In genomic region chr11:95712085-95712562, GRCm38 (mm10) we compare ENCODE assay signal across 1 mouse cellular context.
A peak's percentile ranks its signal among the peaks of the same experiment; 100 is the strongest.
TF ChIP-seq lines count a peak whose summit lies in the region.

No protein-coding gene starts in this region.

TF ChIP-seq in MEL, 35 proteins besides CTCF, POLR2A, EP300 and RAD21 (continued from another document):
- TF ChIP-seq RCOR1 (IDR thresholded peaks at IDR 0.05; ENCODE audit: low read depth, low read length), result no peak
- TF ChIP-seq MYB (IDR thresholded peaks at IDR 0.05; ENCODE audit: low read depth, low read length), result no peak
- TF ChIP-seq MAZ (IDR thresholded peaks at IDR 0.05; ENCODE audit: low read depth, low read length), result no peak; the same call in 1 of the 2 replicates
- TF ChIP-seq ZKSCAN1 (IDR thresholded peaks at IDR 0.05; ENCODE audit: low read depth, low read length), result no peak
- no peak for TF ChIP-seq JUND (IDR thresholded peaks at IDR 0.05; ENCODE audit: low read depth, low read length)
- no peak for TF ChIP-seq KAT2A (conservative IDR thresholded peaks at IDR 0.05; ENCODE audit: low read depth, low read length)
- peak; percentile 86 for TF ChIP-seq MYC (IDR thresholded peaks at IDR 0.05; ENCODE audit: low read depth, low read length)
- no peak for TF ChIP-seq CHD2 (IDR thresholded peaks at IDR 0.05; ENCODE audit: low read length)
- no peak for TF ChIP-seq TAL1 (IDR thresholded peaks at IDR 0.05; ENCODE audit: low read length)
- TF ChIP-seq ZNF384 (IDR thresholded peaks at IDR 0.05; ENCODE audit: low read depth, low read length), result 0 out of 2 replicates have a peak, but pooled peaks have one; percentile 5
TF ChIP-seq in MEL: peak in this region for 16.
